Mouse (Mus musculus) embryonic facial prominence, embryonic 15.5 days (tissue): ENCODE measurements around the gene Bpgm. TPM values are rescaled to one million over a fixed set of nuclear protein-coding genes. Genes with fewer than 3 reads are reported as not detected.

Source experiments
- ATAC-seq: fragments of 200-750 bp; cut with Nextera tagmentation; 2 replicates; pipeline ENCODE4 v1.8.0; 2017; ENCODE audit warnings: low read depth, moderate TSS enrichment; ENCODE audit not compliant: insufficient number of reproducible peaks, low FRiP score, low TSS enrichment
- H3K27ac ChIP-seq: fragments of 300-500 bp; sonication (generic); replicated peaks from 2 replicates; pipeline ENCODE4 v1.5.1; 2015; ENCODE audit warnings: mild to moderate bottlenecking, inconsistent platforms
- H3K27me3 ChIP-seq: fragments of 300-500 bp; sonication (generic); 2 replicates; pipeline ENCODE4 v1.6.1; 2015; ENCODE audit warnings: inconsistent platforms
- H3K36me3 ChIP-seq: fragments of 300-500 bp; sonication (generic); 2 replicates; pipeline ENCODE4 v1.6.1; 2015; ENCODE audit warnings: mild to moderate bottlenecking, inconsistent platforms
- H3K4me1 ChIP-seq: fragments of 300-500 bp; sonication (generic); 2 replicates; pipeline ENCODE4 v1.6.1; 2015; ENCODE audit warnings: inconsistent platforms
- H3K4me2 ChIP-seq: fragments of 300-500 bp; sonication (generic); replicated peaks from 2 replicates; pipeline ENCODE4 v1.6.1; 2015; ENCODE audit warnings: mild to moderate bottlenecking, inconsistent platforms
- H3K4me3 ChIP-seq: fragments of 300-500 bp; sonication (generic); replicated peaks from 2 replicates; pipeline ENCODE4 v1.5.1; 2015; ENCODE audit warnings: mild to moderate bottlenecking, inconsistent platforms
- H3K9ac ChIP-seq: fragments of 300-500 bp; sonication (generic); 2 replicates; pipeline ENCODE4 v1.6.1; 2015; ENCODE audit warnings: inconsistent platforms
- H3K9me3 ChIP-seq: fragments of 300-500 bp; sonication (generic); replicated peaks from 2 replicates; pipeline ENCODE4 v1.6.1; 2016; ENCODE audit warnings: inconsistent platforms
- WGBS: fragments of 180-500 bp; shearing (Covaris S2); methylation state at CpG from one replicate; pipeline ENCODE4 v1.1.7; 2015; 5-methylcytosine and 5-hydroxymethylcytosine counted together
- polyA plus RNA-seq: library from polyadenylated mRNA; unstranded; fragments of >200 nt; fragmentation: Nextera tagmentation; extraction: Ambion mirVana; gene quantifications from 2 replicates; pipeline ENCODE4 v1.2.1, GENCODE M21; 2015

The Bpgm gene
- 42.4 and 49.5 TPM in 2 replicates for polyA plus RNA-seq

DNA sequence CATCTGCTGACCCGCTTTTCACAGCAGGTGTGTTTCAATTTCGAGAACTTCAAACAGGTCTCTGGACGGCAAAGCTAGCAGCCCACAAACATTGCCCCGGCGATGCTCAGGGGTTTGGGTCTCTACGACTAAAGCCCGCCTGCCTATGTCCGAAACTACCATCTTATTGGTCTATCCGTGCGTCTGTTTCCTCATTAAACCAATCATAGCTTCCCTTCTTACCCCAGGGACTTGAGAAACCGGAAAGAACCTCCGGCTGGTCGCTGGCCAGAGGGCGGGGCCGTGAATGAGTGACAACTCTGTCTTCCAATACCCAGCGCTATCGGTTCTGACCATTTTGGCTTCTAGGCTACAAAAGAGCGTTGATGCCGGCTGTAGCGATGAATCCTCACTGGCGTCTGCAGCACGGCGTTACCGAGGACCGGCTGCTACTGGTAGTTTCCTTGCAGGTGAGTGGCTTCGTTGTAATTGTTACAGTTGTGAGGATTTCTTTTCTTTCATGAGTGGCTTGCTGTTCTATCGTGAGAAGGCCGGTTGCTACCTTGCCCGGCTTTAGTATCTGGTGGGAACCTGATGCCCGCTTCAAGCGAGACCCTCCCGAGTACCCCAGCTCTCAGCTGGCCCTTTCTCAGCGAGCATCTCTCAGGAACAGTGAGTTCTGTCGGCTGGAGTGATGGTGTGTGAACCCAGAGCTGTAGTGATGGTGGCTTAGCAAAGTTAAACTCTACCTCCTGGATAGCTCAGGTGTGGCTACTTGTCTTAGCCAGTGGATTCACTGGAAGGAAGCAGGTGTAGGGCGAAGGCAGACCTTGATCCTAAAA is at the start of gene Bpgm:
Gene Bpgm, plus strand, starts transcription at position 234 of the 821 bp plus-strand sequence.
- no peaks in the 10 kb centered on the region for H3K9me3 ChIP-seq
- WGBS, result under 1% methylated on average over 35 of the region's 35 CpGs
- H3K27ac ChIP-seq, result peak within 1 kb of the TSS; percentile 61
- H3K9ac ChIP-seq, result peak within 1 kb of the TSS; percentile 42
- peak; percentile 98 for ATAC-seq
- no peaks in the 10 kb centered on the region for H3K27me3 ChIP-seq
- peak within 1 kb of the TSS; percentile 61 for H3K4me2 ChIP-seq
- no peaks in the 10 kb centered on the region for H3K36me3 ChIP-seq
- peaks cover 22% of the 10 kb centered on the region for H3K4me1 ChIP-seq
- H3K4me3 ChIP-seq, result peak within 1 kb of the TSS; percentile 67

- WGBS, result 69% methylated on average over 2 of the region's 2 CpGs
- no peak for ATAC-seq
- H3K4me3 ChIP-seq, result no peak overlapping the region
- H3K9me3 ChIP-seq, result no peaks in the 10 kb centered on the region
- no peak overlapping the region for H3K4me2 ChIP-seq
- no peaks in the 10 kb centered on the region for H3K36me3 ChIP-seq
- no peak overlapping the region for H3K9ac ChIP-seq
- no peaks in the 10 kb centered on the region for H3K4me1 ChIP-seq
- no peaks in the 10 kb centered on the region for H3K27me3 ChIP-seq
- H3K27ac ChIP-seq, result no peak overlapping the region
These were observed 37.0 kb upstream of the Bpgm start for GRCm38 (mm10) chr6:34439006-34439405.

DNA sequence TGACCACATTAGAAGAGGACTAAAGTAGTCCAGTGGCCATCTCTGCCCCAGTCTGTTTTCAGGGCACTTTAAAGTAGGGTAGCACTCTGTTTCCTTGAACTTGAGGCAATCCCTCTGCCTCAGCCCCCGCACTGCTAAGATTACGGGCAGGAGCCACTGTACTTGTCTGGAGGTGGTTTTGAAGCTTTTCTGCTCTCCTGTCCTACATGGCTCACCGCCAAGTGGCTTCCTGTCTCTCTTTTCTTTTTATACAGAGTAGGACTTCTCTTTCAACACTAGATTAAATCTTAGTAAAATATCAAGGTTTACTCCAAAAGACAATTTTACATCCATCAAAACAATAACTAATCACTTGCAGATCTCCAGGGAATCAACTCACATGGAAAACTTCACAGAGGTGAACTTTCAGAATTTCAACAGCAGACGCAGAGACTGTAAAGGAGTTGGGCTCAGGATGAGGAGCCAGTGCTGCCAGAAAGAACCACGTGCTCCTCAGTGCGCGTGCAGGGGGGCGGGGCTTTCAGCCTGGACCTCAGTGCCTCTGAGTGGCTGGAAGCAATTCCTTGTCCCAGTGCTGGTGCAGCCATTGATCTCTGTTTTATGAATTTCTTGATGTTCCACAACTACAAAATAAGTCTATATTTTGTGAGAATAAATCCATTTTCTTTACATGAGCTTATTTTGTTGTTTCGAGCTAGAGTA is 34.3 kb upstream of the Bpgm start:
- ATAC-seq, result no peak
- 51% methylated on average over 9 of the region's 9 CpGs for WGBS
- Histone ChIP-seq H3K4me2 (no peak overlapping the region), H3K36me3 (no peaks in the 10 kb centered on the region), H3K9me3 (no peaks in the 10 kb centered on the region), H3K4me3 (no peak overlapping the region), H3K4me1 (no peaks in the 10 kb centered on the region), H3K9ac (no peak overlapping the region), H3K27ac (no peak overlapping the region), H3K27me3 (no peaks in the 10 kb centered on the region)

GRCm38 (mm10) chr6:34443791-34444190 is 32.2 kb upstream of the Bpgm start:
- no peaks in the 10 kb centered on the region for H3K36me3 ChIP-seq
- H3K27ac ChIP-seq, result no peak overlapping the region

DNA sequence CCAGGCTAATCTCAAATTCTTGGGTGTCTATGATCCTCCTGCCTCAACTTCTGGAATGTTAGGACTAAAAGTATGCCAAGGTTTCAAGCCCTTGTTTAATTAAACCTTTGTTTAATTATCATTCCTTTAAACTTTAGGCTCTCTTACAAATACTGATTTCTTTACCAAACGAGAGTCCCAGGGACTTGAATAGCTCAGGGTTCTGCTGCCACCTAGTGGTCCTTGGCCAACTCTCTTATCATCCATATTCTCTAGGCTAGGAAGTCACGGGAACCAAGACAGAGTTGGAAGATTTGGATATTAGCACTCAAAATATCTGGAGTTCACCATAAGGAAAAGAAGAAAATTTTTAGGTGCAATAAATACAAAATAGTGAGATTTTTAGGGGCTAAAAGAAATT is 28.0 kb upstream of the Bpgm start:
- no peaks in the 10 kb centered on the region for H3K9me3 ChIP-seq
- no peak overlapping the region for H3K4me3 ChIP-seq
- no peaks in the 10 kb centered on the region for H3K36me3 ChIP-seq
- H3K9ac ChIP-seq, result no peak overlapping the region
- WGBS, result 6% methylated on average over 2 of the region's 2 CpGs
- H3K27me3 ChIP-seq, result no peaks in the 10 kb centered on the region
- ATAC-seq, result no peak
- no peak overlapping the region for H3K27ac ChIP-seq
- no peak overlapping the region for H3K4me2 ChIP-seq
- no peaks in the 10 kb centered on the region for H3K4me1 ChIP-seq

More at GRCm38 (mm10) chr6:34443791-34444190, 32.2 kb upstream of the Bpgm start:
- no peaks in the 10 kb centered on the region for H3K9me3 ChIP-seq
- H3K4me1 ChIP-seq, result no peaks in the 10 kb centered on the region
- no peaks in the 10 kb centered on the region for H3K27me3 ChIP-seq
- H3K4me3 ChIP-seq, result no peak overlapping the region
- no peak overlapping the region for H3K9ac ChIP-seq
- no peak for ATAC-seq
- no peak overlapping the region for H3K4me2 ChIP-seq
- 79% methylated on average over 2 of the region's 2 CpGs for WGBS

GRCm38 (mm10) chr6:34448696-34449095 is 27.3 kb upstream of the Bpgm start:
- H3K9ac ChIP-seq, result no peak overlapping the region
- no peaks in the 10 kb centered on the region for H3K9me3 ChIP-seq
- H3K4me3 ChIP-seq, result no peak overlapping the region
- no peak overlapping the region for H3K27ac ChIP-seq
- no peaks in the 10 kb centered on the region for H3K4me1 ChIP-seq
- H3K27me3 ChIP-seq, result no peaks in the 10 kb centered on the region
- no peak for ATAC-seq
- no peak overlapping the region for H3K4me2 ChIP-seq
- no peaks in the 10 kb centered on the region for H3K36me3 ChIP-seq
- 53% methylated on average over 1 of the region's 1 CpGs for WGBS

GRCm38 (mm10) chr6:34452963-34453770 is 22.8 kb upstream of the Bpgm start:
- Histone ChIP-seq H3K36me3 (no peaks in the 10 kb centered on the region), H3K27me3 (no peaks in the 10 kb centered on the region), H3K9ac (no peak overlapping the region), H3K27ac (no peak overlapping the region), H3K9me3 (no peaks in the 10 kb centered on the region), H3K4me3 (no peak overlapping the region), H3K4me2 (no peak overlapping the region), H3K4me1 (no peaks in the 10 kb centered on the region)
- no peak for ATAC-seq
- 51% methylated on average over 7 of the region's 7 CpGs for WGBS

DNA sequence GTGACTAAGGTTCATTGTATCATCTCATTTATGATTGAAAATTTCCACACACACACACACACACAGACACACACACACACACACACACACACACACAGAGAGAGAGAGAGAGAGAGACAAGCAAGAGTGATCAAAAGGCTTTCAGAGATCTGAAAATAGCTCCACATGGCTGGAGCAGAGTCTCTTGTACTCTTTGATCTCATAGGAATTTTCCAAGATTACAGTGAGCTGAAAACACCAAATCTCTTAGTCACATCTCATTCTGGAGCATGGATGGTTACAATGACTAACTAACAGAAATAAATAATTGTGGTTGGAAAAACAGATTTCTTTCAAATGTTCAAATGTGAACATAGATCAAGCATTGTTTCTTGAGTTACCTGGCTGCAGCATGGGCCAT is 16.6 kb upstream of the Bpgm start:
- Histone ChIP-seq H3K9ac (no peak overlapping the region), H3K9me3 (no peaks in the 10 kb centered on the region), H3K4me3 (no peak overlapping the region), H3K36me3 (no peaks in the 10 kb centered on the region), H3K4me2 (no peak overlapping the region), H3K4me1 (no peaks in the 10 kb centered on the region), H3K27me3 (no peaks in the 10 kb centered on the region), H3K27ac (no peak overlapping the region)
- no peak for ATAC-seq

GRCm38 (mm10) chr6:34460651-34461050 is 15.4 kb upstream of the Bpgm start:
- H3K4me2 ChIP-seq, result no peak overlapping the region
- WGBS, result 49% methylated on average over 4 of the region's 4 CpGs
- no peak overlapping the region for H3K9ac ChIP-seq
- H3K4me1 ChIP-seq, result no peaks in the 10 kb centered on the region
- no peak overlapping the region for H3K27ac ChIP-seq
- H3K36me3 ChIP-seq, result no peaks in the 10 kb centered on the region
- no peak overlapping the region for H3K4me3 ChIP-seq
- no peaks in the 10 kb centered on the region for H3K9me3 ChIP-seq
- ATAC-seq, result no peak
- H3K27me3 ChIP-seq, result no peaks in the 10 kb centered on the region

- Histone ChIP-seq H3K27me3 (no peaks in the 10 kb centered on the region), H3K36me3 (no peaks in the 10 kb centered on the region), H3K9me3 (no peaks in the 10 kb centered on the region), H3K9ac (no peak overlapping the region), H3K4me3 (no peak overlapping the region), H3K27ac (no peak overlapping the region), H3K4me1 (no peaks in the 10 kb centered on the region), H3K4me2 (no peak overlapping the region)
- WGBS, result 82% methylated on average over 4 of the region's 4 CpGs
- no peak for ATAC-seq
These were observed 12.4 kb upstream of the Bpgm start for GRCm38 (mm10) chr6:34463582-34463981.

DNA sequence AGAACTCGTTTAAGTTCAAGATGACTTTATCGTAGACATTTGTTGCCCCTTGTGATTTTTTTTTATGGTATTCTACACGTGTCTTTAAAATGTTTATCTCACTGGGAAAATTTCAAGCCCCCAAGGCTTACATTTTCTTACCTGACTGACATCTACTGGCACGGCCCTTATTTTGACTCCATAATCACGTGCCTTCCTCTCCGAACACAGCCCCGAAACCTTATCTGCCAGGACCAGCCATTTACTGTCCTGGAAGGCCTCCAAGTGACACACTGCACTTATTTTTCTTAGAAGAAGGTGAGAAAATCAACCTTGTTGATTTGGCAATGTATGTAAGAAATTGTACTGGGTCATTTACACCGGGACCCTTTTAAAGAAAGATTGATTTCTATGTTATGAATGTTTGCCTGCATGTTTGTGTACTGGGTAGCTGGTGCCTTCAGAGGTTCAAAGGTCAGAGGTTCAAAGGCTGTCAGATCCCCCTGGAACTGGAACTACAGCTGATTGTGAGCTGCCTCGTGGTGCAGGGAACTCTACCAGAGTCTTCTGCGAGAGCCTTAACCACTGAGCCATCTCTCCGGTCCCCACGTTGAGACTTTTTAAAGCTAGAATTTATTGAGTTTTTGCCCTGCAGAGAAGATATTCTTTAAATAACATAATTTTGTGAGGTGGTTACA is 4.4 kb upstream of the Bpgm start:
- Histone ChIP-seq H3K27ac (no peak overlapping the region), H3K27me3 (no peaks in the 10 kb centered on the region), H3K9ac (no peak overlapping the region), H3K36me3 (no peaks in the 10 kb centered on the region), H3K4me1 (0 out of 2 replicates have a peak, but pooled peaks cover 5% of the 10 kb centered on the region), H3K4me3 (no peak overlapping the region), H3K4me2 (no peak overlapping the region), H3K9me3 (no peaks in the 10 kb centered on the region)
- ATAC-seq, result no peak
- WGBS, result 65% methylated on average over 12 of the region's 12 CpGs
